Mouse (Mus musculus) lung, adult 18-20 months (tissue): ENCODE results near the gene Mef2c.

ENCODE experiments used
- DNase-seq, 2 experiments: peaks; one replicate each; pipeline ENCODE4 v3.0.0; 2022; ENCODE audit warnings: mixed read lengths in 2 of 2

The Mef2c gene

GRCm38 (mm10) chr13:83503919-83504318, at the start of gene Mef2c:
TSS of gene Mef2c (plus strand) at chr13:83504034.
- no peak for DNase-seq

- peak in 1 of 2 experiments; percentile 3 for DNase-seq
Measured at GRCm38 (mm10) chr13:83458729-83459128, 45.1 kb upstream of the Mef2c start.

GRCm38 (mm10) chr13:83459600-83459999, 44.2 kb upstream of the Mef2c start:
- no peak for DNase-seq

- DNase-seq, result no peak
Measured at GRCm38 (mm10) chr13:83460620-83461019, 43.2 kb upstream of the Mef2c start.

GRCm38 (mm10) chr13:83461556-83461955, 42.3 kb upstream of the Mef2c start:
- DNase-seq, result no peak

- DNase-seq, result no peak
Measured at GRCm38 (mm10) chr13:83466756-83467155, 37.1 kb upstream of the Mef2c start.

- no peak for DNase-seq
Measured at GRCm38 (mm10) chr13:83468794-83469193, 35.0 kb upstream of the Mef2c start.

- DNase-seq, result no peak
Measured at GRCm38 (mm10) chr13:83473755-83474154, 30.1 kb upstream of the Mef2c start.

- no peak for DNase-seq
Measured at GRCm38 (mm10) chr13:83480388-83480787, 23.4 kb upstream of the Mef2c start.

- no peak for DNase-seq
Measured at GRCm38 (mm10) chr13:83481310-83481709, 22.5 kb upstream of the Mef2c start.

GRCm38 (mm10) chr13:83482087-83482486, 21.7 kb upstream of the Mef2c start:
- no peak for DNase-seq

- no peak for DNase-seq
Measured at GRCm38 (mm10) chr13:83484215-83484614, 19.6 kb upstream of the Mef2c start.

GRCm38 (mm10) chr13:83484721-83485369, 19.0 kb upstream of the Mef2c start:
- no peak for DNase-seq

GRCm38 (mm10) chr13:83492051-83492450, 11.8 kb upstream of the Mef2c start:
- no peak for DNase-seq

GRCm38 (mm10) chr13:83497708-83498107, 6.1 kb upstream of the Mef2c start:
- no peak for DNase-seq

GRCm38 (mm10) chr13:83499526-83499925, 4.3 kb upstream of the Mef2c start:
- no peak for DNase-seq

- no peak for DNase-seq
Measured at GRCm38 (mm10) chr13:83507687-83508086, 3.9 kb downstream of the Mef2c start.

- no peak for DNase-seq
Measured at GRCm38 (mm10) chr13:83515013-83515547, 11.2 kb downstream of the Mef2c start.

- peak; percentile 59 to 68 for DNase-seq
Measured at GRCm38 (mm10) chr13:83517660-83518609, 14.1 kb downstream of the Mef2c start.

- DNase-seq, result no peak
Measured at GRCm38 (mm10) chr13:83520807-83521206, 17.0 kb downstream of the Mef2c start.

GRCm38 (mm10) chr13:83523232-83523969, 19.6 kb downstream of the Mef2c start:
- peak; percentile 32 to 47 for DNase-seq

GRCm38 (mm10) chr13:83524159-83524901, 20.5 kb downstream of the Mef2c start:
- DNase-seq, result peak; percentile 61 to 69
